8 mouse cellular contexts compared by ENCODE assay signal in genomic region chr10:60237475-60238154, GRCm38 (mm10). TPM values are rescaled to one million over a fixed set of nuclear protein-coding genes. Genes with fewer than 3 reads are reported as not detected.
DNase-seq lines count a peak whose midpoint lies in the region; ATAC-seq and TF ChIP-seq lines count a peak whose summit lies in the region.

No protein-coding gene starts in this region.

- H3K27me3 ChIP-seq in forebrain, embryonic 12.5 days = no peaks in the 10 kb centered on the region
- H3K27me3 ChIP-seq in forebrain, embryonic 16.5 days (replicated peaks; ENCODE audit: control insufficient read depth, insufficient read depth, low read length) = no peaks in the 10 kb centered on the region
- no peaks in the 10 kb centered on the region for H3K27me3 ChIP-seq in hindbrain, postnatal 0 days (ENCODE audit: insufficient read depth, low read length)

- no peaks in the 10 kb centered on the region for H3K9me3 ChIP-seq in forebrain, embryonic 12.5 days
- H3K9me3 ChIP-seq in forebrain, embryonic 16.5 days (ENCODE audit: control insufficient read depth, low read length) = no peaks in the 10 kb centered on the region
- H3K9me3 ChIP-seq in hindbrain, postnatal 0 days (ENCODE audit: low read length) = no peaks in the 10 kb centered on the region

- no peak overlapping the region for H3K9ac ChIP-seq in forebrain, embryonic 12.5 days
- H3K9ac ChIP-seq in forebrain, embryonic 16.5 days (replicated peaks; ENCODE audit: low read depth, low read length) = no peak overlapping the region
- H3K9ac ChIP-seq in hindbrain, postnatal 0 days (replicated peaks; ENCODE audit: low read length) = no peak overlapping the region

- peak; percentile 84 for TF ChIP-seq CTCF in hindbrain, postnatal 0 days (IDR thresholded peaks at IDR 0.05; ENCODE audit: low read depth)

- no peaks in the 10 kb centered on the region for H3K36me3 ChIP-seq in forebrain, embryonic 12.5 days (replicated peaks)
- no peaks in the 10 kb centered on the region for H3K36me3 ChIP-seq in forebrain, embryonic 16.5 days (ENCODE audit: control insufficient read depth, insufficient read depth)
- H3K36me3 ChIP-seq in hindbrain, postnatal 0 days (ENCODE audit: insufficient read depth, low read length) = no peaks in the 10 kb centered on the region

- H3K27ac ChIP-seq in forebrain, embryonic 12.5 days = no peak overlapping the region
- H3K27ac ChIP-seq in forebrain, embryonic 16.5 days (ENCODE audit: low read length) = no peak overlapping the region
- no peak overlapping the region for H3K27ac ChIP-seq in hindbrain, postnatal 0 days

- H3K4me1 ChIP-seq in forebrain, embryonic 12.5 days = no peaks in the 10 kb centered on the region
- H3K4me1 ChIP-seq in forebrain, embryonic 16.5 days (replicated peaks; ENCODE audit: control insufficient read depth, insufficient read depth, low read length) = no peaks in the 10 kb centered on the region
- no peaks in the 10 kb centered on the region for H3K4me1 ChIP-seq in hindbrain, postnatal 0 days (ENCODE audit: insufficient read depth, low read length)

- WGBS in forebrain, embryonic 12.5 days = 65% methylated on average over 10 of the region's 10 CpGs
- WGBS in forebrain, embryonic 16.5 days = 64% methylated on average over 10 of the region's 10 CpGs
- WGBS in hindbrain, postnatal 0 days = 67% methylated on average over 10 of the region's 10 CpGs

- peak; percentile 42 for DNase-seq in right cerebral cortex, adult 18-20 months
- DNase-seq in right cerebral cortex, postnatal 25 days = no peak
- peak; percentile 75 to 83 for DNase-seq in cerebellum, postnatal 14 days
- DNase-seq in hindbrain, postnatal 0 days (ENCODE audit: low spot score) = peak; percentile 70
- DNase-seq in lung, postnatal 25 days (ENCODE audit: low spot score) = peak; percentile 62
- DNase-seq in testis, postnatal 10 days (ENCODE audit: low spot score) = peak; percentile 83

- 0 out of 2 replicates have a peak, but pooled peaks have one; percentile 9 for ATAC-seq in forebrain, embryonic 12.5 days (ENCODE audit: low FRiP score)
- no peak for ATAC-seq in forebrain, embryonic 16.5 days
- peak; percentile 49; the same call in 1 of the 2 replicates for ATAC-seq in hindbrain, postnatal 0 days

- H3K4me2 ChIP-seq in forebrain, embryonic 12.5 days = no peak overlapping the region
- H3K4me2 ChIP-seq in forebrain, embryonic 16.5 days (ENCODE audit: low read length) = no peak overlapping the region
- H3K4me2 ChIP-seq in hindbrain, postnatal 0 days (ENCODE audit: low read depth, low read length) = no peak overlapping the region

- no peak overlapping the region for H3K4me3 ChIP-seq in forebrain, embryonic 12.5 days (replicated peaks)
- no peak overlapping the region for H3K4me3 ChIP-seq in forebrain, embryonic 16.5 days (replicated peaks; ENCODE audit: low read length)
- no peak overlapping the region for H3K4me3 ChIP-seq in hindbrain, postnatal 0 days (ENCODE audit: low read length)

RNA-seq across cellular contexts. Expression of gene Chst3, which starts 18.6 kb away (rescaled TPM):
- 3.7 and 4.0 TPM in 2 replicates for polyA plus RNA-seq in forebrain, embryonic 12.5 days (2016; fragmentation: Nextera tagmentation; extraction: Ambion mirVana)
- polyA plus RNA-seq in forebrain, embryonic 16.5 days (2015; fragmentation: Nextera tagmentation; extraction: Ambion mirVana) = 0.83 and 0.90 TPM in 2 replicates
- total RNA-seq in hindbrain, postnatal 0 days (2014; rRNA removed) = 7.2 and 10.0 TPM in 2 replicates
- 0.89 and 0.96 TPM in 2 replicates for polyA plus RNA-seq in hindbrain, postnatal 0 days (2015; fragmentation: Nextera tagmentation; extraction: Ambion mirVana)

RNA-seq across cellular contexts. Expression of gene Psap, which starts 39.8 kb away (rescaled TPM):
- 86.9 and 90.5 TPM in 2 replicates for polyA plus RNA-seq in forebrain, embryonic 12.5 days (2016; fragmentation: Nextera tagmentation; extraction: Ambion mirVana)
- 165 and 223 TPM in 2 replicates for polyA plus RNA-seq in forebrain, embryonic 16.5 days (2015; fragmentation: Nextera tagmentation; extraction: Ambion mirVana)
- 768 and 845 TPM in 2 replicates for total RNA-seq in hindbrain, postnatal 0 days (2014; rRNA removed)
- polyA plus RNA-seq in hindbrain, postnatal 0 days (2015; fragmentation: Nextera tagmentation; extraction: Ambion mirVana) = 277 and 281 TPM in 2 replicates
